Mouse (Mus musculus) heart, embryonic 10.5 days (tissue): ENCODE measurements around the gene Zfp354b. TPM values are rescaled to one million over a fixed set of nuclear protein-coding genes. Genes with fewer than 3 reads are reported as not detected.
A peak's percentile ranks its signal among the peaks of the same experiment; 100 is the strongest.

Experiments
- DNase-seq: peaks from one replicate; pipeline ENCODE4 v3.0.0-alpha.2; 2017; ENCODE audit warnings: low spot score
- H3K27ac ChIP-seq: fragments of 300-500 bp; sonication (generic); 2 replicates; pipeline ENCODE4 v1.5.1; 2016; ENCODE audit warnings: mild to moderate bottlenecking
- H3K27me3 ChIP-seq: fragments of 300-500 bp; sonication (generic); 2 replicates; pipeline ENCODE4 v1.6.1; 2016; ENCODE audit warnings: mild to moderate bottlenecking; ENCODE audit not compliant: poor library complexity, insufficient read depth, severe bottlenecking
- H3K36me3 ChIP-seq: fragments of 300-500 bp; sonication (generic); 2 replicates; pipeline ENCODE4 v1.6.1; 2016; ENCODE audit warnings: mild to moderate bottlenecking, moderate library complexity
- H3K4me1 ChIP-seq: fragments of 300-500 bp; sonication (generic); 2 replicates; pipeline ENCODE4 v1.6.1; 2016; ENCODE audit warnings: mild to moderate bottlenecking
- H3K4me3 ChIP-seq: fragments of 300-500 bp; sonication (generic); 2 replicates; pipeline ENCODE4 v1.5.1; 2016; ENCODE audit warnings: mild to moderate bottlenecking, moderate library complexity
- H3K9me3 ChIP-seq: fragments of 300-500 bp; sonication (generic); 2 replicates; pipeline ENCODE4 v1.6.1; 2016; ENCODE audit warnings: mild to moderate bottlenecking, moderate library complexity
- WGBS: fragments of 180-500 bp; shearing (Covaris S2); methylation state at CpG from one replicate; pipeline ENCODE4 v1.1.7; 2016; 5-methylcytosine and 5-hydroxymethylcytosine counted together
- polyA plus RNA-seq: library from polyadenylated mRNA; unstranded; fragments of >200 nt; fragmentation: Nextera tagmentation; extraction: Ambion mirVana; gene quantifications from 2 replicates; pipeline ENCODE4 v1.2.1, GENCODE M21; 2016

Zfp354b gene
- 0.52 and 0.80 TPM in 2 replicates for polyA plus RNA-seq

DNA sequence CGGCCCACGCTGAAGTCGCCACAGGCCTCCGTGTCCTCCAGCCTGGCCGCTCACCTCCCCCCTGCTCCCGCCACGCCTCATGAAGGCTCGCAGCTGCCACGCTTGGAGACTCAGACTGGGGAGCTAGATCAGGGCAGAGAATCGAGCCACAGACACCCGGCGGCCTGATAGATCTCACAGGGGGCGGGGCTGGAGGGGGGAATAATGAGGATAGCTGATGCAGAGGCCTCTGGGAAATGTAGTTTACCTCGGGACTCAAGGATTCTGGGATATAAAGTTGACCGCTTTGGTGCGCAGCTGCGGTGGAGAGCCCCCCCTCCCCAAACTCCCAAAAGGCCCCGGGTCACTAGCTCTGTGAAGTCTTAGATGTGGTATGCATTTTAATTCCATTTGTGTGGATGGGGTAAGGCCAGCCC, at the start of gene Zfp354b:
Gene Zfp354b (minus strand): TSS at position 183 of the 416 bp plus-strand sequence.
- peaks cover 3% of the 10 kb centered on the region; the same call in 1 of the 2 replicates for H3K4me1 ChIP-seq
- H3K9me3 ChIP-seq, result no peaks in the 10 kb centered on the region
- H3K4me3 ChIP-seq, result peak within 1 kb of the TSS; percentile 74
- H3K36me3 ChIP-seq, result no peaks in the 10 kb centered on the region
- H3K27me3 ChIP-seq, result peaks cover 14% of the 10 kb centered on the region; the same call in 1 of the 2 replicates
- DNase-seq, result peak; percentile 95
- 0% methylated on average over 18 of the region's 18 CpGs for WGBS
- peak within 1 kb of the TSS; percentile 80 for H3K27ac ChIP-seq

DNA sequence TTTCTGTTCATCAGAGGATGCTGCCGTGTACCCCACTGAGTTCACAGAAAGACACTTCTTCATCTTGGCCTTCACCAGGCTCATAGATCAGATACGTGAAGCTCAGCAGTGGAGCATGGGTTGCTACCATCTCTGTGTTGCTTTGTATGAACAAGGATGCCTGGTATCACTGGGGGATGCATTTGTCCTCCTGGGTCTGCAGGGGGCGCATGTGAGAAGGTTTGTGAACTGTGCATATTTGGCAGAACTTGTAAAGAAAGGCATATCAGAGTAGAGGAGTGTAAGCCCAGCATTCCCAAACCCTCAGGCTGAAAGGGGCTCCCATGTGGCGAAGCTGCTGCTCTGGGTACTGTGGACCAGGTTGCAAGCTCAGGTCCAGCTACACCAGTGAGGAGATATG, 45.8 kb upstream of the Zfp354b start:
- WGBS, result 64% methylated on average over 4 of the region's 4 CpGs
- H3K27me3 ChIP-seq, result peaks cover 10% of the 10 kb centered on the region; the same call in 1 of the 2 replicates

DNA sequence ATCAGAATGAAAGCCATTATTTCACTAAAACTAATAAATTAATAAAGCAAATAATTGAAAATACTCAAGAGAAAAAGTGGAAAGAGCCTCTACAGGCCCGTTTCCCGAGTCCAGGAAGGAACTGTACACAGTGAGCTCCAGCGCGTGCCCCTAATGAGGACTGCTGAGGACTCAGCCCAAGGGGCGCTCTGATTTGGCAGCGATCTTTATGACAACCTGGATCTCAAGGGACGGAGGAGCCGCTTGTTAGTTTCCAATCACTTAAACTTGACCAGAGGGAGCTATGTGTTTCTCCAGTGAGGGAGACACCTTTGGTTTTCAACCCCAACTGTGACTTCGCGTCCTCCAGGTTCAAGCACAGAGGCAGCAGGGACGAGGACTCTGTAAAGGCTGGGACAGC, 34.8 kb upstream of the Zfp354b start, which contains the start of gene Olfr1378:
Gene Olfr1378 (plus strand): TSS at position 301 of the 400 bp plus-strand sequence.
- Histone ChIP-seq H3K27ac (no peak within 1 kb of the TSS), H3K9me3 (no peaks in the 10 kb centered on the region), H3K36me3 (no peaks in the 10 kb centered on the region), H3K4me1 (no peaks in the 10 kb centered on the region), H3K4me3 (no peak within 1 kb of the TSS), H3K27me3 (no peaks in the 10 kb centered on the region)
- 81% methylated on average over 11 of the region's 11 CpGs for WGBS
- no peak for DNase-seq

More for the DNA sequence above, 45.8 kb upstream of the Zfp354b start:
- DNase-seq, result no peak
- no peaks in the 10 kb centered on the region for H3K4me1 ChIP-seq
- H3K9me3 ChIP-seq, result no peaks in the 10 kb centered on the region
- H3K36me3 ChIP-seq, result no peaks in the 10 kb centered on the region
- no peak overlapping the region for H3K27ac ChIP-seq
- H3K4me3 ChIP-seq, result no peak overlapping the region

DNA sequence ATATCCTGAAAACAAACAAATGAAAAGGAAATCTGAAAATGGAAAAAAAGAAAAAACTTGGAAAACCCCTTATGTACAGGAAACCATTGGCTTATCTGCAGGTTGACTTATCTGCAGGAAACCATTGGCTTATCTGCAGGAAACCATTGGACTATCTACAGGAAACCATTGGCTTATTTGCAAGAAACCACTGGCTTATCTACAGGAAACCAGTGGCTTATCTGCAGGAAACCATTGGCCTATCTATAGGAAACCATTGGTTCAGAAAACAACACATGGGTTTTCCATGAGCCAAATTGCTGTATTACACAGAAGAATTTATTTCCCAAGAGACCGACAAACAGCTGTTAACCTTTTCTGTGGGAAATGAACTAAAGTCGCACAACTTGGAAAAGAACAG, 33.5 kb upstream of the Zfp354b start:
- Histone ChIP-seq H3K4me1 (no peaks in the 10 kb centered on the region), H3K27me3 (no peaks in the 10 kb centered on the region), H3K4me3 (no peak overlapping the region), H3K9me3 (no peaks in the 10 kb centered on the region), H3K36me3 (no peaks in the 10 kb centered on the region), H3K27ac (no peak overlapping the region)
- WGBS, result 64% methylated on average over 2 of the region's 2 CpGs
- DNase-seq, result no peak

- Histone ChIP-seq H3K4me3 (no peak within 1 kb of the TSS), H3K27me3 (peaks cover 38% of the 10 kb centered on the region), H3K27ac (no peak within 1 kb of the TSS), H3K9me3 (no peaks in the 10 kb centered on the region), H3K4me1 (peaks cover 11% of the 10 kb centered on the region; the same call in 1 of the 2 replicates), H3K36me3 (no peaks in the 10 kb centered on the region)
- WGBS, result 55% methylated on average over 6 of the region's 6 CpGs
- DNase-seq, result no peak
Observed at GRCm38 (mm10) chr11:50953665-50954064, 22.2 kb upstream of the Zfp354b start, which contains the start of gene Prop1. Gene Prop1 (minus strand): TSS chr11:50953765.

- Histone ChIP-seq H3K4me1 (peaks cover 11% of the 10 kb centered on the region; the same call in 1 of the 2 replicates), H3K9me3 (no peaks in the 10 kb centered on the region), H3K27ac (no peak overlapping the region), H3K36me3 (no peaks in the 10 kb centered on the region), H3K27me3 (peaks cover 38% of the 10 kb centered on the region), H3K4me3 (no peak overlapping the region)
- WGBS, result 66% methylated on average over 14 of the region's 14 CpGs
- no peak for DNase-seq
Observed at GRCm38 (mm10) chr11:50952290-50952689, 20.9 kb upstream of the Zfp354b start.

DNA sequence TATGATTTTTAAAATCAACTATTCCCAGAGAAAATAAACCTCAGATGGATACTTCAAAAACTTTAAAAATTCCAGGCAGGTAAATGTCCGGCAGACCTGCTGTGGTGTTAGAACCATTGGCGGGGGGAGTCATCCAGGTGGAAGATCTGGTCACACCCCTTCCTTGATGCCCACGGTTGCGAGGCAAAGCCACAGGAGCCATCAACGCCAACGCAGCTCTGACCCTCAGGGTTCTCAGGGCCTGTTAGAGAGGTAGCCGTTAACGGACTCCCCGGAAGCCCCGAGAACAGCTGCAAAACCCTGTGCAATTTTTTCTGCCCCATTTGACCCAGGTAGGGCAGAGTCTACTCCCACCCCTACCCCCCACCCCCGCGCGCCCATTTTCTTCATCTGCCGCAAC, 12.1 kb upstream of the Zfp354b start, which contains the start of gene 4933414I15Rik:
Gene 4933414I15Rik (minus strand): TSS at position 260 of the 400 bp plus-strand sequence.
- Histone ChIP-seq H3K4me1 (no peaks in the 10 kb centered on the region), H3K27ac (no peak within 1 kb of the TSS), H3K27me3 (peaks cover 24% of the 10 kb centered on the region; the same call in 1 of the 2 replicates), H3K36me3 (no peaks in the 10 kb centered on the region), H3K4me3 (no peak within 1 kb of the TSS), H3K9me3 (no peaks in the 10 kb centered on the region)
- 74% methylated on average over 14 of the region's 14 CpGs for WGBS
- DNase-seq, result no peak

GRCm38 (mm10) chr11:50942386-50942785, 11.0 kb upstream of the Zfp354b start:
- 62% methylated on average over 12 of the region's 12 CpGs for WGBS
- peaks cover 24% of the 10 kb centered on the region; the same call in 1 of the 2 replicates for H3K27me3 ChIP-seq

GRCm38 (mm10) chr11:50939621-50940366, 8.4 kb upstream of the Zfp354b start:
- Histone ChIP-seq H3K4me1 (no peaks in the 10 kb centered on the region), H3K9me3 (no peaks in the 10 kb centered on the region), H3K27me3 (peaks cover 28% of the 10 kb centered on the region; the same call in 1 of the 2 replicates), H3K4me3 (no peak overlapping the region), H3K27ac (no peak overlapping the region), H3K36me3 (no peaks in the 10 kb centered on the region)
- 32% methylated on average over 14 of the region's 14 CpGs for WGBS
- DNase-seq, result no peak

More at GRCm38 (mm10) chr11:50942386-50942785, 11.0 kb upstream of the Zfp354b start:
- Histone ChIP-seq H3K9me3 (no peaks in the 10 kb centered on the region), H3K36me3 (no peaks in the 10 kb centered on the region), H3K4me3 (no peak overlapping the region), H3K4me1 (no peaks in the 10 kb centered on the region), H3K27ac (no peak overlapping the region)
- no peak for DNase-seq

DNA sequence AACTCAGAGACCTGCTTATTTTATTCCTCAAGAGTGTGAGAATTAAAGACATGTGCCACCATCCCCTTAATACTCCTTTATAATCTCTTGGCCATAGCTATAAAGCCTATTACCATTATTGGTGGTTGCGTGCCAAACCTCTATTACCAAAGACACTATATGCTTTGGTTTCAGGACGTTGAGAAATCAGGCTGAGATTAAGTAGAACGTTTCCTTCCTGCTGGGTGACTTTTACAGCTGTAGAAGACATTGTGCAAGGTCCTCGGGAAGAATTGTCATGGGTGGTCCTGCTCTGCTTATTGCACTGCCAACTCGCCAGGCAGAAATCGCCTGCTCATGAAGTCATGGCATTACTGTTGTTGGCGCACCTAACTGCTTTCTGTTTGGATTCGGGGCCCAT, 7.0 kb upstream of the Zfp354b start:
- 73% methylated on average over 8 of the region's 8 CpGs for whole genome bisulfite sequencing

GRCm38 (mm10) chr11:50932040-50932439, 607 bp upstream of the Zfp354b start:
- Histone ChIP-seq H3K36me3 (no peaks in the 10 kb centered on the region), H3K4me1 (peaks cover 3% of the 10 kb centered on the region; the same call in 1 of the 2 replicates), H3K27ac (no peak overlapping the region), H3K27me3 (peaks cover 14% of the 10 kb centered on the region; the same call in 1 of the 2 replicates), H3K4me3 (no peak overlapping the region; the same call in 1 of the 2 replicates), H3K9me3 (no peaks in the 10 kb centered on the region)
- no peak for DNase-seq
- WGBS, result 83% methylated on average over 1 of the region's 1 CpGs

More for the DNA sequence above, 7.0 kb upstream of the Zfp354b start:
- no peak for DNase-seq
- H3K27me3 ChIP-seq, result peaks cover 23% of the 10 kb centered on the region; the same call in 1 of the 2 replicates
- no peak overlapping the region for H3K27ac ChIP-seq
- no peaks in the 10 kb centered on the region for H3K9me3 ChIP-seq
- no peaks in the 10 kb centered on the region for H3K36me3 ChIP-seq
- H3K4me3 ChIP-seq, result no peak overlapping the region
- no peaks in the 10 kb centered on the region for H3K4me1 ChIP-seq

GRCm38 (mm10) chr11:50931021-50931420, 412 bp downstream of the Zfp354b start:
- Histone ChIP-seq H3K36me3 (no peaks in the 10 kb centered on the region), H3K9me3 (no peaks in the 10 kb centered on the region), H3K4me3 (peak overlapping the region; percentile 74), H3K27me3 (peaks cover 14% of the 10 kb centered on the region; the same call in 1 of the 2 replicates), H3K4me1 (peaks cover 3% of the 10 kb centered on the region; the same call in 1 of the 2 replicates), H3K27ac (peak overlapping the region; percentile 80)
- WGBS, result 2% methylated on average over 16 of the region's 16 CpGs
- no peak for DNase-seq

DNA sequence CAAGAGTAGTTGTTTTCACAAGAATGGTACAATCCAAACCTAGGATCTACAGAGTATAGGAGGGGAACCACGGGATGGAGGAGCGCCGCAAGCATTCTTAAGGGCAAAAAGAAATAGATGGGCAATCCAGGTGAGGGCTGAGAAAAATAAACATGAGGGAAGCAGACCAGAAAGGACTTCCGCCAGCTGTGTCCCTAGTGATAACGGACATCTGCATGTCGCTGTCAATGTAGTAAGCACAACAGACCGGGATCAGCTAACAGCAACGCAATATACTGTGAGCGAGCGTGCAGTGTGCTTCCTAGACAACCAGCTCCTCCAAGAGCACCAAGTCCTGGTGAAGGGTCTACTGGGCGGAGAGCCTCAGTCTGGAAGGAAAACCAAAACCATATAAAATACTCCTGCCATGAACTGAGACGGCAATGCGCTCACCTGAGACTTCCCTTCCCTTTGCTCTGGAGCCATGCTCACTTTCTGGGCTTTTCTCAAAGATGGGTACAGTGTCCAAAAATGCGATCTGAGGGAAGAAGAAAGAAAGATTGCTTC, 891 bp downstream of the Zfp354b start:
- WGBS, result 22% methylated on average over 14 of the region's 14 CpGs
- peak overlapping the region; percentile 74 for H3K4me3 ChIP-seq
- H3K36me3 ChIP-seq, result no peaks in the 10 kb centered on the region
- H3K9me3 ChIP-seq, result no peaks in the 10 kb centered on the region
- H3K4me1 ChIP-seq, result peaks cover 3% of the 10 kb centered on the region; the same call in 1 of the 2 replicates
- DNase-seq, result no peak
- peak overlapping the region; percentile 80; the same call in 1 of the 2 replicates for H3K27ac ChIP-seq
- peaks cover 13% of the 10 kb centered on the region; the same call in 1 of the 2 replicates for H3K27me3 ChIP-seq
